Mouse (Mus musculus): ENCODE measurements at regions not wholly inside any gene's neighbourhood (a gene's known extent, or its start where the extent isn't known, plus 50 kb on each side); places are given as distances from the start of the nearest gene placed in this dataset.
A peak's percentile ranks its signal among the peaks of the same experiment; 100 is the strongest.

GRCm38 (mm10) chr6:49606028-49606427 lies 210.6 kb downstream of the Stk31 start:
- Histone ChIP-seq H3K4me2 (ENCODE audit: low read depth, low read length, poor library complexity, severe bottlenecking) (no peak overlapping the region), H3K27me3 (ENCODE audit: insufficient read depth, low read length) (no peaks in the 10 kb centered on the region), H3K36me3 (ENCODE audit: insufficient read depth, low read length) (no peaks in the 10 kb centered on the region), H3K9ac (replicated peaks; ENCODE audit: low read length, poor library complexity, severe bottlenecking) (no peak overlapping the region), H3K27ac (ENCODE audit: low read depth, low read length) (no peak overlapping the region), H3K9me3 (ENCODE audit: low read length) (no peaks in the 10 kb centered on the region), H3K4me1 (ENCODE audit: insufficient read depth, low read length) (peaks cover 9% of the 10 kb centered on the region), H3K4me3 (ENCODE audit: low read depth, low read length) (no peak overlapping the region)
- 0% methylated on average over 1 of the region's 1 CpGs for WGBS
- TF ChIP-seq CTCF (IDR thresholded peaks at IDR 0.05) = no peak
- no peak for ATAC-seq (ENCODE audit: low FRiP score)
- no peak for DNase-seq (ENCODE audit: low spot score)

- WGBS = 42% methylated on average over 9 of the region's 9 CpGs
- no peak overlapping the region for H3K27ac ChIP-seq (ENCODE audit: low read depth, low read length)
- no peak overlapping the region for H3K4me3 ChIP-seq (ENCODE audit: low read depth, low read length)
- no peak for TF ChIP-seq CTCF (IDR thresholded peaks at IDR 0.05)
- DNase-seq (ENCODE audit: low spot score) = peak; percentile 38
- peaks cover 9% of the 10 kb centered on the region for H3K4me1 ChIP-seq (ENCODE audit: insufficient read depth, low read length)
- no peak overlapping the region for H3K4me2 ChIP-seq (ENCODE audit: low read depth, low read length, poor library complexity, severe bottlenecking)
- ATAC-seq (ENCODE audit: low FRiP score) = no peak
- no peaks in the 10 kb centered on the region for H3K27me3 ChIP-seq (ENCODE audit: insufficient read depth, low read length)
- H3K36me3 ChIP-seq (ENCODE audit: insufficient read depth, low read length) = no peaks in the 10 kb centered on the region
- no peak overlapping the region for H3K9ac ChIP-seq (replicated peaks; ENCODE audit: low read length, poor library complexity, severe bottlenecking)
- H3K9me3 ChIP-seq (ENCODE audit: low read length) = no peaks in the 10 kb centered on the region
These were observed 211.3 kb downstream of the Stk31 start for GRCm38 (mm10) chr6:49606626-49607158.

- TF ChIP-seq CTCF (IDR thresholded peaks at IDR 0.05) = no peak
- DNase-seq (ENCODE audit: low spot score) (no peak), ATAC-seq (ENCODE audit: low FRiP score) (no peak)
- H3K27ac ChIP-seq (ENCODE audit: low read depth, low read length) = no peak overlapping the region
- no peak overlapping the region for H3K9ac ChIP-seq (replicated peaks; ENCODE audit: low read length, poor library complexity, severe bottlenecking)
- no peak overlapping the region for H3K4me2 ChIP-seq (ENCODE audit: low read depth, low read length, poor library complexity, severe bottlenecking)
- H3K4me1 ChIP-seq (ENCODE audit: insufficient read depth, low read length) = no peaks in the 10 kb centered on the region
- no peaks in the 10 kb centered on the region for H3K27me3 ChIP-seq (ENCODE audit: insufficient read depth, low read length)
- H3K9me3 ChIP-seq (ENCODE audit: low read length) = no peaks in the 10 kb centered on the region
- no peak overlapping the region for H3K4me3 ChIP-seq (ENCODE audit: low read depth, low read length)
- WGBS = 75% methylated on average over 2 of the region's 2 CpGs
- H3K36me3 ChIP-seq (ENCODE audit: insufficient read depth, low read length) = no peaks in the 10 kb centered on the region
These were observed 198.4 kb upstream of the Npy start for GRCm38 (mm10) chr6:49624080-49624479.

- ATAC-seq (ENCODE audit: low FRiP score) (no peak), DNase-seq (ENCODE audit: low spot score) (no peak)
- Histone ChIP-seq H3K27me3 (ENCODE audit: insufficient read depth, low read length) (no peaks in the 10 kb centered on the region), H3K9me3 (ENCODE audit: low read length) (no peaks in the 10 kb centered on the region), H3K4me3 (ENCODE audit: low read depth, low read length) (no peak overlapping the region), H3K4me1 (ENCODE audit: insufficient read depth, low read length) (no peaks in the 10 kb centered on the region), H3K4me2 (ENCODE audit: low read depth, low read length, poor library complexity, severe bottlenecking) (no peak overlapping the region), H3K36me3 (ENCODE audit: insufficient read depth, low read length) (no peaks in the 10 kb centered on the region), H3K9ac (replicated peaks; ENCODE audit: low read length, poor library complexity, severe bottlenecking) (no peak overlapping the region), H3K27ac (ENCODE audit: low read depth, low read length) (no peak overlapping the region)
- no peak for TF ChIP-seq CTCF (IDR thresholded peaks at IDR 0.05)
- 69% methylated on average over 5 of the region's 5 CpGs for WGBS
These were observed 197.9 kb upstream of the Npy start for GRCm38 (mm10) chr6:49624564-49624963.

GRCm38 (mm10) chr6:49633470-49634095 lies 188.9 kb upstream of the Npy start:
- Histone ChIP-seq H3K4me3 (ENCODE audit: low read depth, low read length) (no peak overlapping the region), H3K4me1 (ENCODE audit: insufficient read depth, low read length) (no peaks in the 10 kb centered on the region), H3K9ac (replicated peaks; ENCODE audit: low read length, poor library complexity, severe bottlenecking) (no peak overlapping the region), H3K9me3 (ENCODE audit: low read length) (no peaks in the 10 kb centered on the region), H3K27me3 (ENCODE audit: insufficient read depth, low read length) (no peaks in the 10 kb centered on the region), H3K4me2 (ENCODE audit: low read depth, low read length, poor library complexity, severe bottlenecking) (no peak overlapping the region), H3K27ac (ENCODE audit: low read depth, low read length) (no peak overlapping the region), H3K36me3 (ENCODE audit: insufficient read depth, low read length) (no peaks in the 10 kb centered on the region)
- 0 out of 2 replicates have a peak, but pooled peaks have one; percentile 10 for TF ChIP-seq CTCF (IDR thresholded peaks at IDR 0.05)
- no peak for ATAC-seq (ENCODE audit: low FRiP score)
- DNase-seq (ENCODE audit: low spot score) = peak; percentile 61
- WGBS = 58% methylated on average over 5 of the region's 5 CpGs

- Histone ChIP-seq H3K36me3 (ENCODE audit: insufficient read depth, low read length) (no peaks in the 10 kb centered on the region), H3K9me3 (ENCODE audit: low read length) (no peaks in the 10 kb centered on the region), H3K4me1 (ENCODE audit: insufficient read depth, low read length) (no peaks in the 10 kb centered on the region), H3K4me3 (ENCODE audit: low read depth, low read length) (no peak overlapping the region), H3K9ac (replicated peaks; ENCODE audit: low read length, poor library complexity, severe bottlenecking) (no peak overlapping the region), H3K27ac (ENCODE audit: low read depth, low read length) (no peak overlapping the region), H3K4me2 (ENCODE audit: low read depth, low read length, poor library complexity, severe bottlenecking) (no peak overlapping the region), H3K27me3 (ENCODE audit: insufficient read depth, low read length) (no peaks in the 10 kb centered on the region)
- ATAC-seq (ENCODE audit: low FRiP score) (no peak), DNase-seq (ENCODE audit: low spot score) (no peak)
- 73% methylated on average over 2 of the region's 2 CpGs for WGBS
- TF ChIP-seq CTCF (IDR thresholded peaks at IDR 0.05) = no peak
These were observed 184.9 kb upstream of the Npy start for GRCm38 (mm10) chr6:49637654-49638053.
